Mouse (Mus musculus): ENCODE data around the gene Pi4kb. TPM values are rescaled to one million over a fixed set of nuclear protein-coding genes. Genes with fewer than 3 reads are reported as not detected.

The Pi4kb gene
- 9.2 and 10.6 TPM in 2 replicates for polyA plus RNA-seq (2021; fragmentation: Nextera tagmentation)
- long read RNA-seq, experiment 1, transcript Pi4kb-201 (11 exons, 3,692 nt), result minor isoform, 6 of 17 reads
- long read RNA-seq, experiment 1, transcript Pi4kb-202 (12 exons, 2,895 nt), result major isoform, 7 of 17 reads
- long read RNA-seq, experiment 1, partial matches to known transcripts, result 2 of 17 reads
- long read RNA-seq, experiment 1, other reads (novel, unspliced or antisense), result 2 of 17 reads
- long read RNA-seq, experiment 2, transcript Pi4kb-201 (11 exons, 3,692 nt), result major isoform, 26 of 57 reads
- long read RNA-seq, experiment 2, transcript Pi4kb-202 (12 exons, 2,895 nt), result minor isoform, 11 of 57 reads
- long read RNA-seq, experiment 2, partial matches to known transcripts, result 10 of 57 reads
- long read RNA-seq, experiment 2, other reads (novel, unspliced or antisense), result 9 of 57 reads

DNA sequence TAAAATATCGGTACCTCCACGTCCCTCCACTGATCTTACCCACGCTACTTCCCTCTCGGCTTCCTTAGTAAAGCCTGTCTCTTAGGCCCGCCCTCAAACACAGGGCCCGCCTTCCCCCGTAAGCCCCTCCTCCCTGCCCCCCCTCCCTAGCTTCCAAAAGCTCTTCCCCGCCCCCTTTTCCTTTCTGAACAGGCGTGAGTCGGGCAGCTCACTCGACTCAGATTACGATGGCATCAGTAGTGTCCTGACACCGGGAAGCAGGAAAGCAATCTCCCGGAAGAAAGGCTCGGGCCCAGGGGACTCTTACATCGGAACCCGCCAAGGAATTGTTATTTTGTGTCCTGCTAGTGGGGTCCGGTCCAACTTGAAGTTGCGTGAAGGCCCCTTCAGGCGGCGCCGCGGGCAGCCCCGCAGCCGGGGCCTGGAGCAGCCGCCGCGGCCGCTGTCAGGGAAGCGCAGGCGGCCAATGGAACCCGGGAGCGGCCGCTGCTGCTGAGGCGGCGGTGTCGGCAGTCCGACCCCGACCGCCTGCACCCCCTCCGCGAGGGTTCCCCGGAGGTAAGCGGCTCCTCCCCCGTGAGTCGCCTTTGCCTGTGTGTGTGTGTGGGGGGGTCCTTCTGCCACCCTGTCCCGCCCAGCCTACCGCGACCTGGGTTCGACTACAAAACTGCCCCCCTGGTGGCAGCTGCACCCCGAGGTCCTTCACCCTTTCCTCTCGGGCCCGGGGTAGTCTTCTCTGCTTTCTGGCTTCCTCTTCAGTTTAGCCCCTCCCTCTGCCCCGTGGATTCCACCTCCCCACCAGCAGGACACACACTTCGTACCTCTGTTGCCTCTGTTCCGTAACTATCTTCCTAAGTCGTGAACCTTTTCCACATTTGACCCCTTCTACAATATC is at the start of gene Pi4kb:
Pi4kb (plus strand) TSS at position 204 of the 895 bp plus-strand sequence.

DNA sequence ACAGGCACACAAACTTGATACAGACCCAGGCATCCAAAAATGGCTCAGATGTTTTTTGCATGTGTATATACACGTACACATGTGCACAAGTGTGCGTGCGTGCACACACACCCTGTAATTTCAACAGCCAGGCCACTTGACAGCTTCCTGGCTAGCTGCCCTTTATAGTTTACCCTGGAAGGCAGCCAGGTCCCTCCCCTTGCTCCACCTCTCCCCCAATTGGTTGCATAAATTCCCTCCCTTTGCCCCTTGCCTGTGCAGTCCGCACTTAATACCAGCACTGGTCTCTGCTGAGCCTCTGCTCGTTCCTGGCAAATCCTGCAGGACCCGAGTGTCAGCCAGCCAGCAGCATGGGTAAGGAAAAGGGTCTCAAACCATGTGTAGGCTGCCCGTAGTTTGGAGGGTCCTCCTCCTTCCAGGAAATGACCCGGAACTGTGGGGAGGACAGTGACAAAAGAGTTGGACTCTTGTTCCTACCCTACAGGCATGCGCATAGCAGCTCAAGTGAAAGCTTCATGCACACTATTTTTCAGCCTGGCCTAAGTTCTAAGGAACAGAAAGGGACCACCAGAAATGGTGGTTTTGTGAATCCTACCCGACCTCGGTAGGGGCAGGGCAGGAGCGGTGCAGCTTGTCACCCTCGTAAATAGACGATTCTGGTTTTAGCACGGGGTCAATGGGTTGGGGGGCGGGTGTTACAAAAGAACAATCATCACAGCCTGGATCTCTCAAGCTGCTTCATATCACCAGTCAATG is 41.5 kb upstream of the Pi4kb start, which contains the start of gene Selenbp1:
Selenbp1 (plus strand) TSS at position 248 of the 756 bp plus-strand sequence.

DNA sequence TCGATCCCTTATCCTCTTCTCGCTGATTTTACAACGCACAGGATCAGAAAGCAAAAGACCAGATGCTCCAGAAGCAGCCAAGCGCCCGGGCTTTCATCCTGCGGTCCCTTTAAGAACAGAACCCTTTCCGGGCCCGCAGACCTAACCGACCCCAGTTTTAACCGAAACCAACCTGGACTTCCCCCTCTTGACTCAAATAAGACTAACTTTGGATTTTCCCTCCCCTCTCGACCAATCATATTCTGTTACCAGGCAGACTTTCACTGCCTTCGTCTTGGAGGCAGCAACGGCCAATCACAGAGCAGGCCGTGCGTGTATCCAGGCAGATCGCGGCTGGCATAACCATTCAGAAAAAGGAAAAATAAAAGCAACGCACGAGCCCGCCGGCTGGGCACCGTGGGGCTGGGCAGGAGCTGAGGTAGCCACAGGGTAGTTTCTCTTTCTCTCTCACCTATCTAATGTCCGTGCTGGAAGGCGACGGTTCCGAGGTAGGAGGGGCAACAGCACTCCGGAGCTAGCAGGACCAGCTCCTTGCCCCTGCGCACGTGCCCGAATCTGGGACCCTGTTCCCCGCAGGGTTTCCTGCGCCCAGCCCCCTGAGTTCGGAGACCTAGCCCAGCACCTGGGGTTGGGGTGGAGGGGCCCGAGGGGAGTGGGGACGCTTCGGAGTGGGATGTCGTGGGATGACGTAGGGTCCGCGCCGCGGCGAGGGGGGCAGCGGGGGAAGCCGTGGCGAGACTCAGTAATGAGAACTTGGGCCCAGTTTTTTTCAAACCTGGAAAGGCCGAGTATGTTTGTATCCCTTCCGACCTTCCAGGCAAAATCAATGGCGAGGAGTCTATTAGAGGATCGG is 20.5 kb upstream of the Pi4kb start, which contains the start of gene Rfx5:
Rfx5 (plus strand) TSS at position 312 of the 853 bp plus-strand sequence.

DNA sequence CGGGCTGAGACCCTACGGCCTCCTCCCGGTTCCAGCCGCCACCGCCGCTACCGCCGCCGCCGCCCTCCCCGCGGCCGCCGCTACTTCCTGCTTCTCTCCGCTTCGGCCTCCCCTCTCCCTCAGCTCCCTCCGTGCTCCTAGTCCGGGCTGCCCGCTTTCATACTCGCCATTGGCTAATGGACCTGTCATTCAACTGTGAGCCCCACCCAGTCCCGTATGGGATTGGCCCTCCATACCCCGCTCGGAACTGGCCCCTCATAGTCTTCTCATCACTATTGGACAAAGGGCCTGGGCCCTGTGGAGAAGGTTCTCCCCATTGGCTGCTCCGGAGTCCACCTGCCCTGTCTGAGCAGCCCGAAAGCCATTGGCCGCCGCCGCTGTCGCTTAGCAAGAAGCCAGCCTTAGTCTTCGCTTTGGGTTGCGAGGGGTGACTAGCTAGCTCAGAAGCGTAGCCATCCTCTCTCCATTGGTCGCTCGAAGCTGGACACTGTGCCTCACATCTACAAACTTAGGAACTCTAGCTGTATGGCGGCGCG is 40.9 kb downstream of the Pi4kb start, which contains the start of gene Zfp687:
Zfp687 (minus strand) TSS at position 112 of the 536 bp plus-strand sequence.

DNA sequence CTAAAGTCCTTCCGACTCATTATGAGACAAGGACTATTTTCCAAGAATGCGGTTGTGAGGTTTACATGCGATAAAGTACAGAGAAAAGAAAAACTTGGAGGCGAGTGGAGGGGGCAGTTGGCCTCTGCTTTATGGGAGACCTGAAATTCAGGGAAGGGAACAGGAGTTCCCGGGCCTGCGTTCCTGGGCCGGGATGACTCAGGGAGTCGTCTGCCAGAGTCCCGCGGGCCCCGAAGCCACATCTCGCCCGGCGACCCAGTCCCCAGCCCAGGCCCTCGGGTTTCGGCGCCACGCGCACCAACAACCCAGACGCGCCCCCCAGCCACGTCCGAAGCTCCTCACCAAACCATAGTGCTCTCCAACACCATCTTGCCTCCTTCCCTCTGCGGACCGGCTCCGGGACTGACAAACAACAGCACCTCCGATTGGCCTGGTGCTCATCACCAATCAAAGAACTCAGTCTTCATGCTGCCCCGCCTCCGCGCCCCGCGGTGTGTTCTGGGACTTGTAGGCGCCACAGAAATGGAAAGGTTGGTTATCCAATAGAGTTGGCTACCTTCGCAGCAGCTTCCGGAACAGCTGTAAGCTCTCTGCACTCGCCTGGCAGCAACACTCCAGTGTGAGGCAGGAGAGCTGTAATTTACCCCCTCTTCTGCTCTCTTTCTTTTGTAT is 67.8 kb downstream of the Pi4kb start, which contains the start of gene Psmd4:
Psmd4 (minus strand) TSS at position 449 of the 672 bp plus-strand sequence.

Small RNAs within 50 kb of the gene (microRNA-seq; reads per million reads assigned to microRNA genes)
- gene Mir7013, result 4.9 reads per million, percentile 18 among the genes with 10 or more reads in this experiment

Other genes starting within 250 kb of the Pi4kb start
- 0.73 and 2.1 TPM in 2 replicates for gene Cgn, start 188.2 kb upstream of the Pi4kb start, polyA plus RNA-seq (2021; fragmentation: Nextera tagmentation)
- 5.5 and 5.9 TPM in 2 replicates for gene Pogz, start 137.2 kb upstream of the Pi4kb start, polyA plus RNA-seq (2021; fragmentation: Nextera tagmentation)
- gene Psmb4, start 87.8 kb upstream of the Pi4kb start, polyA plus RNA-seq (2021; fragmentation: Nextera tagmentation), result 181 and 189 TPM in 2 replicates
- gene Selenbp1, start 41.7 kb upstream of the Pi4kb start, polyA plus RNA-seq (2021; fragmentation: Nextera tagmentation), result 36.6 and 38.5 TPM in 2 replicates
- 2.5 and 2.6 TPM in 2 replicates for gene Rfx5, start 20.7 kb upstream of the Pi4kb start, polyA plus RNA-seq (2021; fragmentation: Nextera tagmentation)
- gene Zfp687, start 40.7 kb downstream of the Pi4kb start, polyA plus RNA-seq (2021; fragmentation: Nextera tagmentation), result 4.8 and 5.7 TPM in 2 replicates
- 232 and 236 TPM in 2 replicates for gene Psmd4, start 67.9 kb downstream of the Pi4kb start, polyA plus RNA-seq (2021; fragmentation: Nextera tagmentation)
- 11.3 and 13.1 TPM in 2 replicates for gene Pip5k1a, start 132.2 kb downstream of the Pi4kb start, polyA plus RNA-seq (2021; fragmentation: Nextera tagmentation)
- gene Vps72, start 136.3 kb downstream of the Pi4kb start, polyA plus RNA-seq (2021; fragmentation: Nextera tagmentation), result 42.0 and 50.9 TPM in 2 replicates
- 0.41 and 0.44 TPM in 2 replicates for gene Tmod4, start 149.7 kb downstream of the Pi4kb start, polyA plus RNA-seq (2021; fragmentation: Nextera tagmentation)
- 58.4 and 58.8 TPM in 2 replicates for gene Scnm1, start 159.3 kb downstream of the Pi4kb start, polyA plus RNA-seq (2021; fragmentation: Nextera tagmentation)
- gene Lysmd1, start 159.4 kb downstream of the Pi4kb start, polyA plus RNA-seq (2021; fragmentation: Nextera tagmentation), result 9.2 and 11.4 TPM in 2 replicates
- 2.6 and 3.7 TPM in 2 replicates for gene Tnfaip8l2, start 167.6 kb downstream of the Pi4kb start, polyA plus RNA-seq (2021; fragmentation: Nextera tagmentation)
- gene Sema6c, start 185.7 kb downstream of the Pi4kb start, polyA plus RNA-seq (2021; fragmentation: Nextera tagmentation), result 1.2 and 2.4 TPM in 2 replicates
- 0.60 and 0.73 TPM in 2 replicates for gene Gabpb2, start 243.2 kb downstream of the Pi4kb start, polyA plus RNA-seq (2021; fragmentation: Nextera tagmentation)

Data from layer of hippocampus, adult 6 months (tissue).